Mouse (Mus musculus) ES-Bruce4 (cell line): ENCODE results near the gene Gnao1. TPM values are rescaled to one million over a fixed set of nuclear protein-coding genes. Genes with fewer than 3 reads are reported as not detected.

Experiments
- H3K27ac ChIP-seq: 2 replicates; pipeline ENCODE4 v1.5.1; 2012; ENCODE audit warnings: low read length, inconsistent platforms; ENCODE audit not compliant: insufficient read depth
- H3K27me3 ChIP-seq: 2 replicates; pipeline ENCODE4 v1.6.1; 2012; ENCODE audit warnings: mild to moderate bottlenecking, low read length, inconsistent platforms; ENCODE audit not compliant: control insufficient read depth, poor library complexity, insufficient read depth, severe bottlenecking
- H3K36me3 ChIP-seq: 2 replicates; pipeline ENCODE4 v1.6.1; 2012; ENCODE audit warnings: inconsistent platforms, mild to moderate bottlenecking, low read length, moderate library complexity; ENCODE audit not compliant: control insufficient read depth, poor library complexity, insufficient read depth, severe bottlenecking
- H3K4me1 ChIP-seq: one replicate; pipeline ENCODE4 v1.8.1; 2011; ENCODE audit warnings: low read length; ENCODE audit not compliant: control insufficient read depth, insufficient read depth
- H3K4me3 ChIP-seq: 2 replicates; pipeline ENCODE4 v1.5.1; 2011; ENCODE audit warnings: low read depth, mild to moderate bottlenecking, low read length
- H3K9ac ChIP-seq: 2 replicates; pipeline ENCODE4 v1.6.1; 2012; ENCODE audit warnings: low read depth, mild to moderate bottlenecking, inconsistent platforms; ENCODE audit not compliant: poor library complexity, severe bottlenecking
- H3K9me3 ChIP-seq: replicated peaks from 2 replicates; pipeline ENCODE4 v1.6.1; 2012; ENCODE audit warnings: mild to moderate bottlenecking, low read length, inconsistent platforms; ENCODE audit not compliant: control insufficient read depth, poor library complexity, insufficient read depth, severe bottlenecking
- CTCF ChIP-seq: IDR thresholded peaks from one replicate; pipeline ENCODE4 v1.8.1; 2011; ENCODE audit warnings: low read depth, low read length
- EP300 ChIP-seq: IDR thresholded peaks from 2 replicates; pipeline ENCODE4 v1.6.1; 2011; ENCODE audit warnings: low read depth, low read length; ENCODE audit not compliant: insufficient read depth
- POLR2A ChIP-seq: IDR thresholded peaks from one replicate; pipeline ENCODE4 v1.8.1; 2011; ENCODE audit warnings: low read length; ENCODE audit not compliant: insufficient read depth
- polyA plus RNA-seq: library from polyadenylated mRNA; stranded (reverse); fragments of >200 nt; gene quantifications from 2 replicates; pipeline ENCODE4 v1.2.4, GENCODE M21; 2011; ENCODE audit warnings: low read depth; ENCODE audit not compliant: missing spikeins, insufficient read depth, insufficient read length

The Gnao1 gene
- polyA plus RNA-seq, 1 experiment: 5.0 TPM

DNA sequence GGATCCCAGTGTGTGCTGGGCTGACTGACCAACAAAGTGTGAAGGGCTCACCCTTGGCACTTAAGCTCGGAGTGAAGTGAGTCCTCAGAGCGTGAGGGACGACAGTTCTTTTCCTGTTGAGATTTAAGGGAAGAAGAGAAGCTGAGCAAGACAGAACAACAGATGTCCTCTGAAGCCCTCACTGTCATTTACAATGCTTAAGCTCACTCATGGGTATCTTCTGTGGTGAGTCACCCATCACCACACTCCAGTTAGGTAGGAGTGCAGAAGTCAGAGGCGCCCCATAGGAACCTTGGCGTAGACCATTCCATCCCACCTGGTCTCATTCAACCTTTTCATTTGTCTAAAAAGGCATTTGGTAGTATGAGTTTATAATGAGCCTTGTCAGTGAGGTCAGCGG is 71.6 kb downstream of the Gnao1 start:
- Histone ChIP-seq H3K9me3 (no peaks in the 10 kb centered on the region; the same call in 1 of the 2 replicates), H3K27ac (no peak overlapping the region), H3K4me3 (no peak overlapping the region), H3K36me3 (no peaks in the 10 kb centered on the region), H3K4me1 (no peaks in the 10 kb centered on the region), H3K9ac (no peak overlapping the region), H3K27me3 (no peaks in the 10 kb centered on the region)
- TF ChIP-seq EP300 (no peak), CTCF (no peak), POLR2A (no peak)

DNA sequence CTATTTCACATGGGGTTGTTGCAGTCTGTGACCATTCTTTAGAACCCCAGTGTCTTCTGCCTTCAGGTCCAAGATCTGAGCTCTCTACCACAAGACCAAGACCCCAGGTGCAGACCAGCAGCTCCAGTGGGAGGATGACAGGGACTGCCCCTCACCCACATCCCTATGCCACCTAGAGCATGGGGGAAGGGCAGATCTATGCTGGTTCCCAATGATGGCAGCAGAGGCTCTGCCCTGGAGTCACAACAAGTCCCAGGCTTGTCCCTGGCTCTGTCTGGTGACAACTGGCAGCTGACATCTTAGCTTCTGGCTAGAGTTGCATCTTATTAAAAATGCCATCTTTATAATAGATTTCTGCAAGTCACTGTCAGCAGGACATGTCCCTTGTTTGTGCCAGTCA is 73.5 kb downstream of the Gnao1 start:
- no peaks in the 10 kb centered on the region; the same call in 1 of the 2 replicates for H3K9me3 ChIP-seq
- H3K9ac ChIP-seq: no peak overlapping the region
- no peak overlapping the region for H3K27ac ChIP-seq
- no peak overlapping the region for H3K4me3 ChIP-seq
- no peaks in the 10 kb centered on the region for H3K36me3 ChIP-seq
- no peaks in the 10 kb centered on the region for H3K4me1 ChIP-seq
- H3K27me3 ChIP-seq: no peaks in the 10 kb centered on the region
- TF ChIP-seq EP300 (no peak), CTCF (no peak), POLR2A (no peak)

DNA sequence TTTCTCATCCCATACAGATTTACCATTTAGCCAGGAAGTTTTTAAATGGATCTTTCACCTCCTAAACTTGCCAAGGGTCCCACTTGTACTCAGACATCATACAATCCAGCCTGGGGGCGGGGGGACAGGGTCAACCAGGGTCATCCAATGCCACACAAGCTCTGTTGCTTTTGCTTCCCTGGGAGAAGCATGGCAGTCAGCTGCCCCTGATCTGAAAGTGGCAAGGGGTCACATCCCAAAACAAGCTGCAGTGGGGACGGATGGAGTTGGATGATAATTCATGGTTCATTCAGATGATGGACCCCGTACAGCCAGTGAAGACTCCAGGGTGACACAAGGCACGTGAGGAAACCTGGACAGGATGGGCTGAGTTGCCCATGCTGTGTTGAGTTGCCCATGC is 74.0 kb downstream of the Gnao1 start:
- no peak overlapping the region for H3K9ac ChIP-seq
- H3K4me3 ChIP-seq: no peak overlapping the region
- no peaks in the 10 kb centered on the region for H3K36me3 ChIP-seq
- TF ChIP-seq EP300 (no peak), POLR2A (no peak), CTCF (no peak)
- no peaks in the 10 kb centered on the region for H3K4me1 ChIP-seq
- H3K27me3 ChIP-seq: no peaks in the 10 kb centered on the region
- no peak overlapping the region for H3K27ac ChIP-seq
- no peaks in the 10 kb centered on the region; the same call in 1 of the 2 replicates for H3K9me3 ChIP-seq

DNA sequence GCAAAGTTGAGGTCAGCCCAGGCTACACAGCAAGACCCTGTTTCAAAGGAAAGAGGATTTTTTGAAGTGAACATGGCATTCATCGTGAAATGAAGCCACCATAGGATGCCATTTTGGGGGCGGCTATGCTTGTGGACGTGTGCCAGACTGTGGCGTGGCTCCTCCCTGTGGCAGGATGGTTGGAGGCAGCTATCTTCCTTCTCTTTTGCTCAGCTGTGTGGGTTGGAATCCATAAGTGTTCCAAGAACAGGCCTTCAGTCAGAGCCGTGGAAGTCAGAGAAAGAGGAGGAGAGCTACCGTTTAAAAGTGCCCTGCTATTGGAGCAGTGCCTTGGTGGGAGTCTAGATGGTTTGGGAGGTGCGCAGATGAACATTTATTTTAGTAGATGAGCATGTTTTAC is 74.5 kb downstream of the Gnao1 start:
- no peak for TF ChIP-seq EP300
- Histone ChIP-seq H3K27me3 (no peaks in the 10 kb centered on the region), H3K4me1 (no peaks in the 10 kb centered on the region), H3K36me3 (no peaks in the 10 kb centered on the region), H3K9me3 (no peaks in the 10 kb centered on the region; the same call in 1 of the 2 replicates), H3K27ac (no peak overlapping the region), H3K4me3 (no peak overlapping the region), H3K9ac (no peak overlapping the region)

DNA sequence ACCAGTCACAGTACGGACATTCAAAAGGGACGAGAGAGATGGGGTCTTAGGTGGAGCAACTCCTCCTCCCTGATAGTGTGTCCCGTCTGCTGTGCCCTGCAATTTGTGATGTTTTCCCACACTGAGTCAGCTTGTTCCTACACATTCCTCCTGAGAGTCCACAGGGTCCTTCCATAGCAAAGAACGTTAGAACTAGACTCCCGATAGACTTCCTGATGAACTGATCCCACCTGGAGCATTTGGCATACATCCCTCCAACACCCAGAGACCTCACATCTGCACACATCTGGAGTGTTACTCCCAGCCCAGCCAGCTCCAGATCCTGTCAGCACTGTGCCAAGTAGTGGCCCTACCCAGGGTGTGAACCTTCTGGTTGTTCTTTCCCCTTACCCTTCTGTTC is 76.4 kb downstream of the Gnao1 start:
- H3K27me3 ChIP-seq: no peaks in the 10 kb centered on the region
- H3K9me3 ChIP-seq: no peaks in the 10 kb centered on the region
- no peak overlapping the region for H3K27ac ChIP-seq
- no peaks in the 10 kb centered on the region for H3K36me3 ChIP-seq
- H3K4me3 ChIP-seq: no peak overlapping the region
- H3K4me1 ChIP-seq: no peaks in the 10 kb centered on the region
- no peak overlapping the region for H3K9ac ChIP-seq
- TF ChIP-seq EP300: no peak
- TF ChIP-seq POLR2A: no peak
- no peak for TF ChIP-seq CTCF

DNA sequence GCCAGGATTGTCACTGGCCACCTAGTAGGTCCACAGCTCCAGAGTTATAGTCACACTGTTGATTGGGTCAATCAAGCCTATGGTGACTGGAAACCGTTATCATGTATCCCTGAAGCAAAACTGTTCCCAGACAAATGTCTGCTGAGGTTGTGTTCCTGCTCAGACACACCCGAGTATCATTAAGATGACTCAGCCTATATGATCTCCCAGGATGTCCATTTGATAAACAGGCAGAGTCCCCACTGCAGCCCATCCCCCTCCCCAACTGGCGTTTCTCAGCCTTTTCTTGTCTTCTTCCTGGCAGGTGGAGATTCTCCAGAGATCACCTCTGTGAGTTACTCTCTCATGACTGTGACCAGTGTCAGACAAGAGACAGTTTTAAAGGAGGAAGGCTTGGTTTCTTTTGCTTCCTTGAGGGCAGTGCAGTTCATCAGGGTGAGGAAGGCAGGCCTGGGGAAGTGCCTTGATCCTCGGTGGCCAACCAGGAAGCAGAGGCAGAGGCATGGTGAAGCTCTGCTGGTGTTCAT is 78.4 kb downstream of the Gnao1 start:
- H3K36me3 ChIP-seq: no peaks in the 10 kb centered on the region
- no peak overlapping the region for H3K9ac ChIP-seq
- no peaks in the 10 kb centered on the region for H3K27me3 ChIP-seq
- TF ChIP-seq CTCF (no peak), EP300 (no peak)
- H3K27ac ChIP-seq: no peak overlapping the region
- no peaks in the 10 kb centered on the region for H3K4me1 ChIP-seq
- no peaks in the 10 kb centered on the region for H3K9me3 ChIP-seq
- H3K4me3 ChIP-seq: no peak overlapping the region
